Mouse (Mus musculus) lung, postnatal 0 days (tissue): ENCODE data around the gene Lct.

Experiments used
- CTCF ChIP-seq: IDR thresholded peaks from 2 replicates; pipeline ENCODE4 v1.5.1; 2016; ENCODE audit warnings: antibody characterized with exemption, mild to moderate bottlenecking
- EP300 ChIP-seq: IDR thresholded peaks from 2 replicates; pipeline ENCODE4 v1.6.1; 2016; ENCODE audit warnings: antibody characterized with exemption, mild to moderate bottlenecking, control low read depth

GRCm38 (mm10) chr1:128295717-128296528 lies 32.2 kb downstream of the Lct start:
- TF ChIP-seq CTCF (no peak), EP300 (no peak)
